Mouse (Mus musculus): ENCODE results near the gene Ssbp2. TPM values are rescaled to one million over a fixed set of nuclear protein-coding genes. Genes with fewer than 3 reads are reported as not detected.

Gene Ssbp2
- 225 and 256 TPM in 2 replicates for polyA plus RNA-seq (2015; fragmentation: Nextera tagmentation; extraction: Ambion mirVana)

GRCm38 (mm10) chr13:91459896-91460620 is at the start of gene Ssbp2:
Ssbp2 (plus strand) TSS chr13:91460283.
- Histone ChIP-seq H3K4me3 (peak within 1 kb of the TSS; percentile 94), H3K27me3 (no peaks in the 10 kb centered on the region), H3K36me3 (no peaks in the 10 kb centered on the region), H3K9ac (peak within 1 kb of the TSS; percentile 100), H3K27ac (peak within 1 kb of the TSS; percentile 96), H3K4me1 (peaks cover 28% of the 10 kb centered on the region), H3K9me3 (no peaks in the 10 kb centered on the region), H3K4me2 (replicated peaks) (peak within 1 kb of the TSS; percentile 79)
- WGBS: 9% methylated on average over 29 of the region's 29 CpGs
- ATAC-seq (ENCODE audit: low FRiP score, low read depth): peak; percentile 38; the same call in 1 of the 2 replicates

GRCm38 (mm10) chr13:91413752-91414503 is 46.2 kb upstream of the Ssbp2 start:
- H3K4me2 ChIP-seq (replicated peaks): no peak overlapping the region
- H3K9ac ChIP-seq: no peak overlapping the region
- H3K4me3 ChIP-seq: no peak overlapping the region
- ATAC-seq (ENCODE audit: low FRiP score, low read depth): no peak
- no peaks in the 10 kb centered on the region for H3K4me1 ChIP-seq
- no peaks in the 10 kb centered on the region for H3K27me3 ChIP-seq
- no peaks in the 10 kb centered on the region for H3K36me3 ChIP-seq
- WGBS: 82% methylated on average over 5 of the region's 5 CpGs
- H3K9me3 ChIP-seq: no peaks in the 10 kb centered on the region
- no peak overlapping the region for H3K27ac ChIP-seq

- H3K4me3 ChIP-seq: no peak overlapping the region
- H3K4me1 ChIP-seq: peaks cover 13% of the 10 kb centered on the region
- H3K9me3 ChIP-seq: no peaks in the 10 kb centered on the region
- no peaks in the 10 kb centered on the region for H3K36me3 ChIP-seq
- ATAC-seq (ENCODE audit: low FRiP score, low read depth): no peak
- no peak overlapping the region for H3K9ac ChIP-seq
- no peak overlapping the region for H3K4me2 ChIP-seq (replicated peaks)
- no peaks in the 10 kb centered on the region for H3K27me3 ChIP-seq
- no peak overlapping the region for H3K27ac ChIP-seq
- WGBS: 77% methylated on average over 4 of the region's 4 CpGs
Measured at GRCm38 (mm10) chr13:91415896-91416295, 44.2 kb upstream of the Ssbp2 start.

GRCm38 (mm10) chr13:91416698-91417097 is 43.4 kb upstream of the Ssbp2 start:
- H3K9me3 ChIP-seq: no peaks in the 10 kb centered on the region
- H3K27ac ChIP-seq: no peak overlapping the region
- no peak overlapping the region for H3K4me2 ChIP-seq (replicated peaks)
- ATAC-seq (ENCODE audit: low FRiP score, low read depth): no peak
- H3K27me3 ChIP-seq: no peaks in the 10 kb centered on the region
- peaks cover 20% of the 10 kb centered on the region for H3K4me1 ChIP-seq
- no peak overlapping the region for H3K4me3 ChIP-seq
- no peaks in the 10 kb centered on the region for H3K36me3 ChIP-seq
- WGBS: 86% methylated on average over 2 of the region's 2 CpGs
- no peak overlapping the region for H3K9ac ChIP-seq

GRCm38 (mm10) chr13:91421387-91421949 is 38.6 kb upstream of the Ssbp2 start:
- WGBS: 7% methylated on average over 9 of the region's 9 CpGs
- Histone ChIP-seq H3K9me3 (no peaks in the 10 kb centered on the region), H3K36me3 (no peaks in the 10 kb centered on the region), H3K27me3 (no peaks in the 10 kb centered on the region), H3K4me3 (no peak overlapping the region), H3K27ac (peak overlapping the region; percentile 28; the same call in 1 of the 2 replicates), H3K4me2 (replicated peaks) (peak overlapping the region; percentile 45), H3K9ac (no peak overlapping the region), H3K4me1 (peaks cover 42% of the 10 kb centered on the region)
- ATAC-seq (ENCODE audit: low FRiP score, low read depth): peak; percentile 79

- peaks cover 21% of the 10 kb centered on the region for H3K4me1 ChIP-seq
- peak overlapping the region; percentile 28; the same call in 1 of the 2 replicates for H3K27ac ChIP-seq
- H3K9ac ChIP-seq: no peak overlapping the region; the same call in 1 of the 2 replicates
- 62% methylated on average over 5 of the region's 5 CpGs for WGBS
- H3K9me3 ChIP-seq: no peaks in the 10 kb centered on the region
- no peaks in the 10 kb centered on the region for H3K36me3 ChIP-seq
- no peak for ATAC-seq (ENCODE audit: low FRiP score, low read depth)
- peak overlapping the region; percentile 37 for H3K4me2 ChIP-seq (replicated peaks)
- H3K4me3 ChIP-seq: no peak overlapping the region
- no peaks in the 10 kb centered on the region for H3K27me3 ChIP-seq
Measured at GRCm38 (mm10) chr13:91430867-91431266, 29.2 kb upstream of the Ssbp2 start.

GRCm38 (mm10) chr13:91431392-91432355 is 28.4 kb upstream of the Ssbp2 start:
- 51% methylated on average over 12 of the region's 12 CpGs for WGBS
- peak overlapping the region; percentile 33 for H3K4me2 ChIP-seq (replicated peaks)
- no peaks in the 10 kb centered on the region for H3K9me3 ChIP-seq
- H3K4me3 ChIP-seq: no peak overlapping the region
- H3K27me3 ChIP-seq: no peaks in the 10 kb centered on the region
- H3K4me1 ChIP-seq: peaks cover 15% of the 10 kb centered on the region
- H3K27ac ChIP-seq: no peak overlapping the region; the same call in 1 of the 2 replicates
- ATAC-seq (ENCODE audit: low FRiP score, low read depth): peak; percentile 75
- H3K36me3 ChIP-seq: no peaks in the 10 kb centered on the region
- H3K9ac ChIP-seq: no peak overlapping the region

GRCm38 (mm10) chr13:91433021-91433420 is 27.1 kb upstream of the Ssbp2 start:
- no peak for ATAC-seq (ENCODE audit: low FRiP score, low read depth)
- Histone ChIP-seq H3K4me3 (no peak overlapping the region), H3K27me3 (no peaks in the 10 kb centered on the region), H3K4me2 (replicated peaks) (no peak overlapping the region), H3K4me1 (peaks cover 12% of the 10 kb centered on the region), H3K36me3 (no peaks in the 10 kb centered on the region), H3K9me3 (no peaks in the 10 kb centered on the region), H3K27ac (no peak overlapping the region; the same call in 1 of the 2 replicates), H3K9ac (no peak overlapping the region)
- WGBS: 86% methylated on average over 11 of the region's 11 CpGs

- H3K4me1 ChIP-seq: no peaks in the 10 kb centered on the region
- H3K27me3 ChIP-seq: no peaks in the 10 kb centered on the region
- H3K9ac ChIP-seq: no peak overlapping the region
- H3K27ac ChIP-seq: no peak overlapping the region
- H3K36me3 ChIP-seq: no peaks in the 10 kb centered on the region
- no peaks in the 10 kb centered on the region for H3K9me3 ChIP-seq
- no peak overlapping the region for H3K4me2 ChIP-seq (replicated peaks)
- H3K4me3 ChIP-seq: no peak overlapping the region
- ATAC-seq (ENCODE audit: low FRiP score, low read depth): no peak
- 71% methylated on average over 3 of the region's 3 CpGs for WGBS
Measured at GRCm38 (mm10) chr13:91437931-91438330, 22.2 kb upstream of the Ssbp2 start.

- H3K9me3 ChIP-seq: no peaks in the 10 kb centered on the region
- no peaks in the 10 kb centered on the region for H3K27me3 ChIP-seq
- ATAC-seq (ENCODE audit: low FRiP score, low read depth): no peak
- H3K4me2 ChIP-seq (replicated peaks): no peak overlapping the region
- H3K9ac ChIP-seq: no peak overlapping the region
- no peak overlapping the region for H3K27ac ChIP-seq
- H3K4me3 ChIP-seq: no peak overlapping the region
- 91% methylated on average over 5 of the region's 5 CpGs for WGBS
- H3K4me1 ChIP-seq: 0 out of 2 replicates have a peak, but pooled peaks cover 3% of the 10 kb centered on the region
- no peaks in the 10 kb centered on the region for H3K36me3 ChIP-seq
Measured at GRCm38 (mm10) chr13:91441476-91441875, 18.6 kb upstream of the Ssbp2 start.

- WGBS: 89% methylated on average over 2 of the region's 2 CpGs
- no peak overlapping the region for H3K4me3 ChIP-seq
- H3K4me1 ChIP-seq: 0 out of 2 replicates have a peak, but pooled peaks cover 3% of the 10 kb centered on the region
- no peak overlapping the region for H3K27ac ChIP-seq
- ATAC-seq (ENCODE audit: low FRiP score, low read depth): no peak
- H3K4me2 ChIP-seq (replicated peaks): no peak overlapping the region
- H3K9ac ChIP-seq: no peak overlapping the region
- no peaks in the 10 kb centered on the region for H3K36me3 ChIP-seq
- H3K27me3 ChIP-seq: no peaks in the 10 kb centered on the region
- H3K9me3 ChIP-seq: no peaks in the 10 kb centered on the region
Measured at GRCm38 (mm10) chr13:91446728-91447127, 13.4 kb upstream of the Ssbp2 start.
